Mouse (Mus musculus) mature B cell (primary cell): Measurements from ENCODE around the gene Chml.

Experiments
- in situ Hi-C: fragments of 300-500 bp; cut with MboI; formaldehyde crosslinking; loops from 2 replicates; pipeline ENCODE4 v1.14.3; 2019

Chml gene

DNA sequence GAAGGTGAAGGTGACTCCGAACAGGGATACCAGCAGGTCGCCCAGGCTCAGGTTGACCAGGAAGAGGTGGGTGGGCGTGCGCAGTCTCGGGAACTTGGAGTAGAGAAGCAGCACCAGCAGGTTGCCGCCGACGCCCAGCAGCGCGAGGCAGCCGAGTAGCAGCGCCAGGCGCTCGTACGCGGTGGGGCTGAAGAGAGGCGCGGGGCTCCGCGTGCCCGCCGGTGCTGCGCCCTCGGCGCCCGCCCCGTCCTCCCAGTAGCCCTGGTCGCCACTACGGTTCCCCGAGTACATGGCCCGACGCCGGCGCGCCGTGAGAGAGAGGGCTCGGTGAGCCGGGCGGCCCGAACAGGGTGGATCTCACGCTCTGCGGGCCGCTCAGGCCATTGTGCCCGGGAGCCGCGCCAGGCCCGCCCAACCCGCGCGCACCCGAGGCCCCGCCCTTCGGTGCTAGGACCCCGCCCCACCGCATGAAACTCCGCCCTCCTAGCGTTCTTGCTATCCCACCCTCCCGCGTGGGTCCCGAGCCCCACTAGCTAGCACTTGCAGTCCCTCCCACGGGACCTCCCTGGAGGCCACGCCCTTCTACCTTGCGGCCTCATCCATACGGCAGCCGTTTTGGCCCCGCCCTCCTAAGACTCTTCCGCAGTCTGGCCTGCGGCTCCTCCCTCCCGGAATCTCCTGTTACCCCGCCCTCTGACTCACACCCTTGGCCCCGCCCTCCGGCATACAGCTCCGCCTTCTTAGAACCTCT, at the start of gene Chml, which contains the start of gene Opn3:
Gene Chml, minus strand, starts transcription at position 656 of the 751 bp plus-strand sequence.
Gene Opn3, minus strand, starts transcription at position 531 of the 751 bp plus-strand sequence.
- in situ Hi-C loops: loop anchor here (10.0 kb wide), 1 partner anchor 192 kb away; the partner anchor contains the start of gene Exo1

DNA sequence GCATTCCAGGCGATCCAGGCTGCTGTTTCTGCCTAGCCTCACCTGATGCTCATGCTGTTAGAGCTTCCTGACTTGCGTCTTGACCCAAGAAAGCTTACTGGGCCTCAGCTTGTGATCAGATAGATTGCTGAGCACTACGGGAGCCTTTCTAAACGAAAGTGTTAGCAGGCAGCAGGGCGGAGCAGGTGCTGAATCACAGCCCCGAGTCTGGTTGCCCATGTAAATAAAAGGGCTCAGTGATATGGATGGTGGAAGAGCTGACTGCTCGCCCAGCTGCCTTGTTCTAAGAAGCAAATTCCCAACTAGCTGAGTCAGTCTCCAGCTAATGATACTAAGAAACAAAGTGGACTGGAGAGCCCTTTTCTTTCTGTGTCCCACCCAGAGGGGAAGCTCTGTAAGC, 33.1 kb upstream of the Chml start:
- in situ Hi-C loops: no loop called here

DNA sequence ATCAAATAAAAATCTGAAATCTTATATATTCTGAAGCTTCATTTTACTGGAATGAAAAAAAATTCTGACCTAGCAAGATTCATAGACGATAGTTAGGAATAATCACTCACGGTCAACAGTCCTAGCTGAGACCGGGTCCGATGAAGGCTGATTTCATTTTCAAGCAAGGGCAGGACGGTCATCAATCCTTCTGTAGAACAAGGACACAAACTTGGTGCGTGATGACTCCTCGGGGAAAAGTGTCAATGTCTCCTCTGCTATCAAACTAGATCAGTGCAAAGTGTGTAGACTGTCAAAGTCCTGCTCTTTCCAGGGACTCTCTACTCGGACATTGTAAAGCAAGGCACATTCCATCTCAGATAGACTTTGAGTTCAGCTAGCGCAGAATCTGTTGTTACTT, 24.1 kb upstream of the Chml start:
- in situ Hi-C loops: no loop called here

DNA sequence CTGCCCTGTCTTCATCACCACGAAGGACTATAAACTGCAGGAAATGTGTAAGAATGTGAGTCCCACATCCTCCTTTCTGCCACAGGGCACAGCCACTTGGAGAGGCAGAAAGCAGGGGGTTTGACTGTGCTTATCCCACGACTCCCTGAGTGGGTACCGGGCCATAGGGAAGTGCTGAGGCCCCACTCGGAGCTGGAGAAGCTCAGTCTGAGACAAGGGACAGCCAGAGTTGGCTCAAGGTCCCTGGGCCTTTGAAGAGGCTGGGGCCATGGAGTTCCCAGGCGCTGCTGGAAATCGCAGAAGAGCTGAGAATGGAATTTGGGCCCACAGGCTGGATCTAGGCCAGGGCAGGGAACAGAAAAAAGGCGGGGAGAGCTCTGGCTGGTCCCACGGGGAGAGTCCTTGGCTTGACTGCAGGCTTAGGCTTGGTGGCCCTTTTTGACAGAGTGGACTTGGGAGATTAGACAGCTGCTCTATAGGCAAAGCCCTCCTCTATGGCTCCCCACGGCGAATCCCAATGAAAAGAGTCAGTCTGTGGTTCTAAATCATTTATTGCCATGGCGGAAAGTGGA, 19.7 kb upstream of the Chml start:
- in situ Hi-C loops: no loop called here

DNA sequence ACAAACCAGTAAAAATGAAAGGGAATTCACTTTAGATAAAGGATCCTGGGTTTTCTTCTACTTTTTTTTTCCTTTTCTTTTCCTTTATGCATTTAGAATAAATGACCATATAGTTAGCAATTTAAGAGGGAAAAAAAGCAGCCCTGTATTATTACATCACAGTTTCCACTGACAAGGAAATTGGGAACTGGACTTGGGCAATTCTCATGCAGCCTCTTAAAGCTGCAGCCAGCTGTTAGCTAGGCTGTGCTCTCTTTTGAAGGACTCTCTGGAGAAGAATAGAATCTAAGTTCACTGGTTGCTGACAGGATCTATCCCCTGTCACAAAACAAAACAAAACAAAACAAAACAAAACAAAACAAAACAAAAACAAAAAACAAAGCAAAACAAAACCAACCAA, 15.3 kb upstream of the Chml start:
- in situ Hi-C loops: no loop called here

DNA sequence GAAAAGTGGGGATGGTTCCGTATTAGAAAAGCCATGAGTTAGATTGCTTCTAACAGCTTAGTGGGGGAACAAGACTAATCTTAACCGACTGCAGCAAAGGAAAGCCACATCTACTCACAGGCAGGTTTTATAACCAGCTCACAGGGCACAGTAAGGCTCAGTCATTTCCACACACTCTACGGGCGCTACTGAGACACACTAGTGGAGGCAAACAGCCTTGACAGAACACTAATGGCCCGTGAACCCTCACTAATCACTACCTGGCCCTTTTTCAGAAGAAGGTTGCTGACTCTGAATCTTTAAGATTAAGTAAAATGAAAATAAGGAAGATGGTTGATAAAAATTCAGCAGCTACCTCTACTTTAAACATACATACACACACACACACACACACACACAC, 14.9 kb upstream of the Chml start:
- in situ Hi-C loops: no loop called here

DNA sequence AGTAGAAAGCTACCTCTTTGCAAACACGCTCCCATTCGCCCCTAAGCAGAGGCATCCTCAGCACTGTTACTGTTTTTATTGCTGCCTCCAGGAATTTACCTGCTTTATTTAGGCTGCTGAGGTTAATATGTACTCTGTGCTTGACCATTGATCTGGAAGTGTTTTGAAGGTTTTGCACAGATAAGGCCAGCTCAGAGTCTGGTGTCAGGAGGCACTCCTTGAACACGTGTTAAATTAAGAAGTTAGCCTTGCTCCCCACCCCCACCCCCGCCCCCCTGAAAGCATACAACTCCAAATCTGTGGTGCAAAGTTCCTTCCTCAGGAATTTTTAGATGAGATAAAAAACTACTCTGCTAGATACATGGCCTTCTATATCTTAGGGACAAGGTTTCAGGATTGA, 8.4 kb upstream of the Chml start:
- in situ Hi-C loops: no loop called here

DNA sequence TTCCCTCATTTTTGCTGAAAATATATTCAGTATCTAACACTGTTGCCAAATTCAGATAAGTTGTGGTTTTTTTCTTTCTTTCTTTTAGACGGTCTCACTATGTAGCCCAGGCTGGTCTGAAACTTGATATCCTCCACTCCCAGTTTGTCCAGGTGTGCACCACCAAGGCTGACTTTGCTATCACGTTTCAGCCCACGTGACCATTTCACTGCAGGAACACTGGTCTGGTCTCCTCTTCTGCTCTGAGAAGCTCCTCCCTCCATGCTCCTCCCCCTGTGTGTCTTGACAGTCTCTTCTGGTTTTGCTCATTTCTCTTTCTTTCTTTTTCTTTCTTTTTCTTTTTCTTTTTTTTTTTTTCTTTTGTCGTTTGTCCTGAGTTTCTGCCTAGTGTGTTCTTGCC, 7.1 kb upstream of the Chml start:
- in situ Hi-C loops: loop anchor here (10.0 kb wide), 1 partner anchor 185 kb away; the partner anchor contains the start of gene Exo1

DNA sequence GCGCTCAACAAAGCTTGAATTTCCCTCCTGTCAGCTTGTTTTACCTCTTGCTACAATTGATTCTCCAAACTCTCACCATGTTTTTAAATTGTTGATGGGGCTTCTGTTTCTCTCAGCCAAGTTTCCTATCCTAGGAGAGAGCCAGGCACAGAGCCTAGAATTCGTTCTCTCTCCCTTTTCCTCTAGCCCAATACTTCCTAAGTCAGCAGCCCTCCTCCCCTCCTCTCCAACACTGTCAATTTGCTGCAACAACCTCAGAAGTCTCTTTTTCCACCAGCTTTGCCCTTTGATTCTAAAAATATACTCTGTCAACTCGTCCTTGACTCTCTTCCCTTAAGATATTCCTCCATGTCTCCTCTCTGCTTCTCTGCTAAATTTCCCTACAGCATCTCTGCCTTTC, 6.7 kb upstream of the Chml start:
- in situ Hi-C loops: loop anchor here (10.0 kb wide), 1 partner anchor 185 kb away; the partner anchor contains the start of gene Exo1

DNA sequence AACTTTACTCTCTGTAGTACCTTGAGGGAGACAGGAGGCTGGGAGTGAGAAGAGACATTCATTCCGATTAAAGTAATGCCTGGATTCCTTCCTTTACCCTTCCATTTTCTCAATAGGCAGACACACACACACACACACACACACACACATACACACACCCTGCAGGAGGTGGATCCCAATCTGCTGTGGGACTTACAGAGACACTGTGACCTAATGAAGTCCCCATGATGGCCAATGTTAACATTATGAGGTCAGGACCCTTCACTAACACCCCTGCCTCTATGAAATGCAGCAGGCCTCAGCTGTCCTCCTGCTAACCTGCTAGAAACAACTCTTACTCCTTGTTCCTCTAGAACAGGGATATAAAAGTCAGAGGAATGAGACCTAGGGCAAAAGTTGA, 5.6 kb upstream of the Chml start, which contains the start of gene Wdr64:
Gene Wdr64, plus strand, starts transcription at position 301 of the 400 bp plus-strand sequence.
- in situ Hi-C loops: loop anchor here (10.0 kb wide), 1 partner anchor 187 kb away; the partner anchor contains the start of gene Exo1

DNA sequence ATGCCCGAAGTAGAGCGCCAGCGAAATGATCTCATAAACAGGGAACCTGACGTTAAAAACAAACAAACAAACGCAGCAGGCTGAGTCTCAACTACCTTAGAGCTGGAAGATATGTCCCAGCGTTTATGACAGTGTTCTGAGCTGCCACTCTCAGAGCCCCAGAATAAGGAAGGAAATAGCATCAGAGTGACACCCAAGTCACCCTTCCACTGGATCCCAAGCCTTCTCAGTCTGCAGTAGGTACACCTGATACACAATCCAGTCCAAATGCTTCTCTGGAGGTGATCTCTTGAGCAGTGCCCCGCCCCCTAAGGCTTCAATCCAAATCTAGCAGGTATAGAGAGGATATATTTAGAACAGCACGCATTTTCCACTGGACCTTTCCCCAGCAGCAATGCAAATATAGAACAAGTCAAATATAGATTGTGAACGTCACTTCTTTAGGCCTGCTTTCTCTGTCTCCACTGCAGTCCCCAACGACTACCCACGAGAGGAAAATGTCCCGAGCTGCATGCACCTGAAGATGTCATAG, 794 bp upstream of the Chml start:
- in situ Hi-C loops: loop anchor here (10.0 kb wide), 1 partner anchor 191 kb away; the partner anchor contains the start of gene Exo1

DNA sequence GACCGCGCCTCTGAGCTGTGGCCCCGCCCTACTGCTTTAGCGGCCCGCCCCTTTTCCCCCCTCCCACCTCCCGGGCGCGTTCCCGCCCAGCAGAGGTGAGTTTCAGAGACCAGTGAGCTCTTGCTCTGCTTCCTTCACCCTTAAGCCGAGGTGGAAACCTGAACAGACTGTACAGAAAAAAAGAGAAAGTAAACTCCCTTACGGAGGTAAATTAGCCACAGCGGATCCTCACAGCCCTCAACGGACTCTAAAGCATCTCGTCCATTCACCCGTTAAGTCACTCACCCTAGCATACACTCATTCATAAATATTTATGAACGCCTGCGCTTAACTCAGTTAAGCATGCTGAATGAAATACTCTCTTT, 278 bp upstream of the Chml start:
- in situ Hi-C loops: loop anchor here (10.0 kb wide), 1 partner anchor 192 kb away; the partner anchor contains the start of gene Exo1

DNA sequence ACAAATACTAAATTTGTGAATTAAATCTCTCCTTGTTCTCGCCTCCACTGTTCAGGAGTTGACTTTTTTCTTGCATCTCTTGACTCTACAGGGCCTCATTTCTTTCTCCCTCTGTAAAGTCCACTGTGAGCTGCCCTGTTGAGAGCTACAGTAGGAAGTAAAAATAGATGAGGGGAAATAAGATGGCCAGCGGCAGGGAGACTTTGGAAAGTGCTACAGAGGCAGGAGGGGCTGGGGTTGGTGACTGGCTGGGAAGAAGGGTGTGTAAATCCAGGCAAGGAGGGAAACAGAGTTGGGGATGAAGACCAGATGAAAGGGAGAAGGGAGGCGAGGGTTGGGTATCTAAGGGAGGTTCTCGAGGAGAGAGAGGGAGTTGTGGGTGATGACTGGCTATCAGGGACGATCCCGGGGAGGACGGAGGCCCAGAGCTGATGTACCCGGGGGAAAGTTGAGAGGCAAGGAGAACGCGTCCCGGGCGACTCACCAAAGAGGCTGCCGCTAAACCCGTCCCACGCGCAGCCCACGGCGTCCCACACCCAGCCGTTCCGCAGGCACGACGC, 935 bp downstream of the Chml start:
- in situ Hi-C loops: loop anchor here (10.0 kb wide), 1 partner anchor 193 kb away; the partner anchor contains the start of gene Exo1

DNA sequence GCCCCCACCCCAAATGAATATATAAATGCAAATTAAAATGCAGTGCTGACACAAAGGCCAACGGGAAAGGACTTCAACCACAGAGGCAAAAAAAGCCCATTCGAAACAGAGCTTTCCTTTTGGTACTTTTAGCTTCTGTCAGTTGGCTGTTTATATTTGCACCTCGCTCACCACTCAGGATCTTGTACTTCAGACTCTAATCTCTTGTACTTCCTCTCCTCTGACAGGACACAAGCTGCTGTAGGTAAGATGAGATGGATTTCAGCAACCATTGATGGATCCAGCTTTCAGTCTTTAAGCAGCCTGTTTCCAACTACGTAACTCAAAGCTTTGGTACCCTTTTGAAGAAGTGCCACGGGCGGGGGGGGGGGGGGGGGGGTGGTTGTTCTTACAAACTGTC, 11.7 kb downstream of the Chml start:
- in situ Hi-C loops: no loop called here

DNA sequence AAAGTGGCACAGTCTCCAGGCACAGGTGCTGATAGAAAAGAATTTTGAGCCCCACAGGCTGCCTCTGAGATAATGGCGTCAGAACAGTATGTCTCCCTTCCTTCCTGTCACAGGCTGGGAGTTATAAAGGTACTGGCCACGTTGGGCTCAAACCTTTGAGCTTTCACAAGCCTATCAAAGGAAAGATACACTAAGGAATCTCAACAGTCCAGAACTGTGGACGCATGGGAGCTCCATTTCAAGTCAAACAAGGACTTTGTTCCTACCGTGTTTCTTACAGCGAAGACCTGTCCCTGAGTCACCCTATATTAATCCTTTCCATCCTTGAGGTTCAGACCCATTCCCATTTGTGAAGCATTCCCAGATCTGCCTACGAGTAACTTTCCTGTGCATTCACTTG, 15.2 kb downstream of the Chml start:
- in situ Hi-C loops: no loop called here

DNA sequence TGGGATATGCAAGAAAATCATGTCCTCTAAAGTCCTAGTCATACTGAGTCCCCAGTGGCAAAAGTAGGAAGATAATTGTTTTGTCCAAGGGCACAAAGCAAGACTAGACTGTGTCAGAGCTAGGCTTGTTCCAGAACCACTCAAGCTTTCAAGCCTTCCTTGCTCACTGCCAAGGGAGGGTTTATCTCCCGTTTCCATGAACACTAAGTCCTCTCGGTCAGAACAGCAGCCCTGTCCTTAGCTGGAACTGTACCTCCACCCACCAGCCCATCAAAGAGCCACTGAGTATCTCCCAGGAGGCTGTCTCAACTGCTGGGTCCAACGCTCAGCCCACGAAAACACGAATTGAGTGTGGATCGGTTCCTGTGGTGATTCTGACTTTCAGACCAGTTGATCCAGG, 17.6 kb downstream of the Chml start:
- in situ Hi-C loops: no loop called here

DNA sequence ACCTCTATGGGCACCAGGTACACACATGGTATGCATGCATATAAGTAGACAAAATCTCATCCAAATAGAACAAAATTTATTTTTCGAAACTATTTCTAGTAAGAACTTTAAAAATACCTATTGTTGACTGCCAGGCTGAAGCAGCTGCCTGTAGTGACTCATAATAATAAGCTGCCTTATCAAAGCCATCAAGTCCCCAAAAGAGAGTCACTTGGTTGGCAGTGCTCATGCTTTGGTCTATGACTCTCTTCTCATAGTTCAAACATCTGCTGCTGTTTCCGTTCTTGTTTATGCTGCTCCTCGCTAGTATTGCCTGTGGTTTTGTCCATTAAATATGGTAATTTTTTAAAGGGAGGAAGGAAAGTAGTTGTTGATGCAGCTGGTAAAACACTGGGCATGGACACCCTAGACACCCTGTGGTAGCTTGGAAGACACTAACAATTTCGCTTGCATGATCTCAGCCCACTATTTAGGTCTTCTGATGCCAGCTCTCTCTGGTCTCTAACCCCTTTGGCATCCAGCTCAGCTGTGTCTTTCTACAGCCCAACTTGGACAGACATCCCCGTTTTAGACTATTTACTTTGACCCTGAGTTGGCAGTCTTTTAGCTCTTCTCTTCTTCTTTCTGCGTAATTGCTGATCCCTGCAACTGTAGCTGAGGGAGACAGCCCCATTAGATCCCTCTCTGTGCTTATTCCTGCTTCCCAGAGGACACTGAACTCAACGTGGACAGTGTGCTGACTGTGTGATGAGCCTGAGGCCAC, 19.0 kb downstream of the Chml start:
- in situ Hi-C loops: no loop called here

DNA sequence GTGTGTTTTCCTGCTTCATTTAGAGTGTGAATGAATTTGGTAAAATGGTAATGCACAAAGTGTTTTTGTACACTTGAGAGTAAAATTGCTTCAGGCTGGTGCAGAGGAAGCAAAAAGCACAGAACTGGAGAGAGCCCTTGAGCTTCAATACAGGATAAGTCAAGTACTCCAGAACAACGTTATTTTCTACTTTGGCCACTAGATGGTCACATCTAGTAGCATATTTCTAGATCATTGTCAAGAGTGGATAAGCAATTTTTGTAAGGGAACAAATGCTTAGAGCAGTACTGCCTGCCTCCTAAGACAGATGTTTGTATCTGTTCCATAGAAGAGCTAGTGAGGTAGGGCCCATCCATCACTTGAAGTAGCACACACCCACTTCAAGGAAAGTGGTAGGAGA, 21.1 kb downstream of the Chml start:
- in situ Hi-C loops: no loop called here

DNA sequence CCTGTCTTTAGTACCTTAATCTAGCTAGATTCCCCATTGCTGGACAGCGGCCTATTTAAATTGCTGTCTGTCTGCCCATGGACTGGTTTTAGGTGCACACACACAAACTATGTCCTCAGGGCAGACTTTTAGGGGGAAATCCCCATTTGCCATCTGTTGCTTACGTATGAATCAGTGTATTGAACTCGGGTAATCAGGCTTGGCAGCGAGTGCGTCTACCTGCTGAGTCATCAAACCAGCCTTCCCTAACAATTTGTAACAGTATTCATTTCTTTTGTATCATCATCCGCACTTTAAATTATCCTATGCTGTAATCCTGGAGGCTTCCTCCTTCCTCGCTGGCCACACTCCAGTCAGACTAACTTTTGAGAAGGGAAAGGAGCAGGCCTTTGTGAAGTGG, 22.7 kb downstream of the Chml start:
- in situ Hi-C loops: no loop called here

DNA sequence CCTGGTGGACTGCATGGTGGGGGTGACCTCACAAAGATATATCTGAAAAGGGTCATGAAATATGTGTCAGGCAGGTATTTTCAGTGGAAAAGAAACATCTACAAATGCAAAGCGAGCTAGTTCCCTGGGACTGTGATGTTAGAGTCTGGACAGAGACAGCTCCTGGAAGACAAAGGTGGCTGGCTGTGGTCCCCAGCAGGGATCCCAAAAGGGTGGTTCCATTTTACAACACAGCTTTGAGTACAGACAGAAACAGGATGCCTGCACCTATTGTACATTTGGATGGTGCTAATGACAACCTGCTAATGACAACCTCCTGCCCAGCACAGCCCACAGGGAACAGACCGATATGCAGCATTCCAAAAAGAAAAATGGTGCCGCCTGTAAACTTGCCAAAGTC, 23.2 kb downstream of the Chml start:
- in situ Hi-C loops: loop anchor here (5.0 kb wide), 1 partner anchor 42 kb away; the partner anchor contains the start of gene Fh1

DNA sequence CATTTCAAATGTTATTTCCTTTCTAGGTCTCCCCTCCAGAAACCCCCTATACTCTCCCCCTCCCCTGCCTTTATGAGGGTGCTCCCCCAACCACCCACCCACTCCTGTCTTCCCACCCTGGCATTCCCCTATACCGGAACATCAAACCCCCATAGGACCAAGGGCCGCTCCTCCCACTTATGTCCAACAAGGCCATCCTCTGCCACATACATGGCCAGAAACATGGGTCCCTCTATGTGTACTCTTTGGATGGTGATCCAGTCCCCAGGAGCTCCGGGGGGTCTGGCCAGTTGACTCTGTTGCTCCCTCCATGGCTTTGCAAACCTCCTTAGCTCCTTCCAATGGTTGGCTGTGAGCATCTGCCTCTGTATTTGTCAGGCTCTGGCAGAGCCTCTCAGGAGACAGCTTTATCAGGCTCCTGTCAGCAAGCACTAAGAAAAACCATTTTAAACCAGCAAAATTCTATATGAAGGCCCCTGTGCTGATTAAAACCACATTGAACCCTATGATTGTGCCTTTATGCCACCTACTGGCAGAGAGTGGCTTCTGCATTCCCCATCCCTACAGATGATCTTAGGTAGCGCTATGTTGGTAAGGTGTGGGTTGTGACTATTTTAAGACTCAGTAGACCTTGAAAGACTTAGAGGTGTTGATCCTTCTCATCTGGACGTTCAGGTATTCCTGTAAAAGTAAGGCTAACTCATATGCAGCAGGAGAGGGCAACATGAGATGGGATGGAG, 23.9 kb downstream of the Chml start:
- in situ Hi-C loops: loop anchor here (5.0 kb wide), 1 partner anchor 42 kb away; the partner anchor contains the start of gene Fh1
